Mouse (Mus musculus): ENCODE measurements around the gene Nudcd2. TPM values are rescaled to one million over a fixed set of nuclear protein-coding genes. Genes with fewer than 3 reads are reported as not detected.

The Nudcd2 gene
- total and polyA plus RNA-seq, 2 experiments = 17.7 to 34.9 TPM

DNA sequence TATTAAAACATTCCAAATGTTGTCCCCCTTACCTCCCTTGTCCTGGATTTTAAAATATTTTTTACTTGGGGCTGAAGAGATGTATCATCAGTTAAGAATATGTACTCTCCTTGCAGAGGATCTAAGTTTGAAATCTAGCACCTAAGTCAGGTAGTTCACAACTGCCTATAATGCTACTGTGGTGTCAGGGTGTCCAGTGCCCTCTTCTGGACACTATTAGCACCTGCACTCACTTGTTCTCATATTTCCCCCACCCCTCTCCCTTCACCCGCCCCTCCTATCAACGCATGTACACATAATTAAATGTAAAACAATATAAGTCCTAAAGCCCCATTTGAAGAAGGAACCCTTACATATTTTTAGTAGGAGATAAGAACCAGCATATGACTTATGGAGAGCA is 29.9 kb downstream of the Nudcd2 start:
- H3K27ac ChIP-seq (replicated peaks; ENCODE audit: insufficient read depth, low read depth, low read length) = no peak overlapping the region
- H3K4me3 ChIP-seq (ENCODE audit: insufficient read depth, low read depth, low read length) = no peak overlapping the region
- WGBS = 17% methylated on average over 2 of the region's 2 CpGs
- no peak overlapping the region for H3K9ac ChIP-seq (ENCODE audit: low read depth, low read length)
- H3K27me3 ChIP-seq (ENCODE audit: control insufficient read depth, insufficient read depth, low read length) = no peaks in the 10 kb centered on the region
- H3K36me3 ChIP-seq (ENCODE audit: control insufficient read depth, insufficient read depth, low read length) = no peaks in the 10 kb centered on the region
- peak; percentile 39 for DNase-seq (ENCODE audit: extremely low read depth, low read depth, low spot score)
- H3K79me2 ChIP-seq (ENCODE audit: control insufficient read depth, insufficient read depth, low read length) = no peaks in the 10 kb centered on the region
- no peak; the same call in 1 of the 2 replicates for TF ChIP-seq CTCF (IDR thresholded peaks at IDR 0.05; ENCODE audit: low read depth, low read length)
- no peak for TF ChIP-seq POLR2A (IDR thresholded peaks at IDR 0.05; ENCODE audit: extremely low read depth, insufficient read depth, low read length)
- no peaks in the 10 kb centered on the region for H3K4me1 ChIP-seq (ENCODE audit: control insufficient read depth, insufficient read depth, low read length)

GRCm38 (mm10) chr11:40764690-40765089 is 31.2 kb downstream of the Nudcd2 start:
- DNase-seq (ENCODE audit: extremely low read depth, low read depth, low spot score) = no peak
- Histone ChIP-seq H3K27me3 (ENCODE audit: control insufficient read depth, insufficient read depth, low read length) (no peaks in the 10 kb centered on the region), H3K79me2 (ENCODE audit: control insufficient read depth, insufficient read depth, low read length) (no peaks in the 10 kb centered on the region), H3K36me3 (ENCODE audit: control insufficient read depth, insufficient read depth, low read length) (no peaks in the 10 kb centered on the region), H3K4me1 (ENCODE audit: control insufficient read depth, insufficient read depth, low read length) (no peaks in the 10 kb centered on the region), H3K27ac (replicated peaks; ENCODE audit: insufficient read depth, low read depth, low read length) (no peak overlapping the region), H3K9ac (ENCODE audit: low read depth, low read length) (no peak overlapping the region), H3K4me3 (ENCODE audit: insufficient read depth, low read depth, low read length) (no peak overlapping the region)
- 70% methylated on average over 4 of the region's 4 CpGs for WGBS
- TF ChIP-seq CTCF (IDR thresholded peaks at IDR 0.05; ENCODE audit: low read depth, low read length) = no peak
- TF ChIP-seq POLR2A (IDR thresholded peaks at IDR 0.05; ENCODE audit: extremely low read depth, insufficient read depth, low read length) = no peak

- peak; percentile 47 for DNase-seq (ENCODE audit: extremely low read depth, low read depth, low spot score)
- Histone ChIP-seq H3K4me3 (ENCODE audit: insufficient read depth, low read depth, low read length) (no peak overlapping the region), H3K27ac (replicated peaks; ENCODE audit: insufficient read depth, low read depth, low read length) (no peak overlapping the region), H3K27me3 (ENCODE audit: control insufficient read depth, insufficient read depth, low read length) (no peaks in the 10 kb centered on the region), H3K79me2 (ENCODE audit: control insufficient read depth, insufficient read depth, low read length) (no peaks in the 10 kb centered on the region), H3K9ac (ENCODE audit: low read depth, low read length) (no peak overlapping the region), H3K36me3 (ENCODE audit: control insufficient read depth, insufficient read depth, low read length) (no peaks in the 10 kb centered on the region), H3K4me1 (ENCODE audit: control insufficient read depth, insufficient read depth, low read length) (peaks cover 2% of the 10 kb centered on the region)
- TF ChIP-seq CTCF (IDR thresholded peaks at IDR 0.05; ENCODE audit: low read depth, low read length) = no peak
- no peak for TF ChIP-seq POLR2A (IDR thresholded peaks at IDR 0.05; ENCODE audit: extremely low read depth, insufficient read depth, low read length)
- 45% methylated on average over 12 of the region's 12 CpGs for WGBS
Measured at GRCm38 (mm10) chr11:40775315-40776269, 42.1 kb downstream of the Nudcd2 start.

- no peak for TF ChIP-seq CTCF (IDR thresholded peaks at IDR 0.05; ENCODE audit: low read depth, low read length)
- no peak for TF ChIP-seq POLR2A (IDR thresholded peaks at IDR 0.05; ENCODE audit: extremely low read depth, insufficient read depth, low read length)
- no peak for DNase-seq (ENCODE audit: extremely low read depth, low read depth, low spot score)
- no peaks in the 10 kb centered on the region for H3K36me3 ChIP-seq (ENCODE audit: control insufficient read depth, insufficient read depth, low read length)
- no peak overlapping the region for H3K4me3 ChIP-seq (ENCODE audit: insufficient read depth, low read depth, low read length)
- no peak overlapping the region for H3K27ac ChIP-seq (replicated peaks; ENCODE audit: insufficient read depth, low read depth, low read length)
- 60% methylated on average over 2 of the region's 2 CpGs for WGBS
- no peaks in the 10 kb centered on the region for H3K79me2 ChIP-seq (ENCODE audit: control insufficient read depth, insufficient read depth, low read length)
- H3K4me1 ChIP-seq (ENCODE audit: control insufficient read depth, insufficient read depth, low read length) = no peaks in the 10 kb centered on the region
- H3K9ac ChIP-seq (ENCODE audit: low read depth, low read length) = no peak overlapping the region
- H3K27me3 ChIP-seq (ENCODE audit: control insufficient read depth, insufficient read depth, low read length) = no peaks in the 10 kb centered on the region
Measured at GRCm38 (mm10) chr11:40781857-40782256, 48.4 kb downstream of the Nudcd2 start.

GRCm38 (mm10) chr11:40783346-40783745 is 49.9 kb downstream of the Nudcd2 start:
- Histone ChIP-seq H3K27ac (replicated peaks; ENCODE audit: insufficient read depth, low read depth, low read length) (no peak overlapping the region), H3K36me3 (ENCODE audit: control insufficient read depth, insufficient read depth, low read length) (no peaks in the 10 kb centered on the region), H3K9ac (ENCODE audit: low read depth, low read length) (no peak overlapping the region), H3K79me2 (ENCODE audit: control insufficient read depth, insufficient read depth, low read length) (no peaks in the 10 kb centered on the region), H3K27me3 (ENCODE audit: control insufficient read depth, insufficient read depth, low read length) (no peaks in the 10 kb centered on the region), H3K4me3 (ENCODE audit: insufficient read depth, low read depth, low read length) (no peak overlapping the region), H3K4me1 (ENCODE audit: control insufficient read depth, insufficient read depth, low read length) (no peaks in the 10 kb centered on the region)
- DNase-seq (ENCODE audit: extremely low read depth, low read depth, low spot score) = no peak
- WGBS = 68% methylated on average over 1 of the region's 1 CpGs
- TF ChIP-seq POLR2A (IDR thresholded peaks at IDR 0.05; ENCODE audit: extremely low read depth, insufficient read depth, low read length) = no peak
- no peak for TF ChIP-seq CTCF (IDR thresholded peaks at IDR 0.05; ENCODE audit: low read depth, low read length)

GRCm38 (mm10) chr11:40784326-40784725 is 50.9 kb downstream of the Nudcd2 start:
- Histone ChIP-seq H3K79me2 (ENCODE audit: control insufficient read depth, insufficient read depth, low read length) (no peaks in the 10 kb centered on the region), H3K36me3 (ENCODE audit: control insufficient read depth, insufficient read depth, low read length) (no peaks in the 10 kb centered on the region), H3K4me1 (ENCODE audit: control insufficient read depth, insufficient read depth, low read length) (no peaks in the 10 kb centered on the region), H3K9ac (ENCODE audit: low read depth, low read length) (no peak overlapping the region), H3K27me3 (ENCODE audit: control insufficient read depth, insufficient read depth, low read length) (no peaks in the 10 kb centered on the region), H3K4me3 (ENCODE audit: insufficient read depth, low read depth, low read length) (no peak overlapping the region), H3K27ac (replicated peaks; ENCODE audit: insufficient read depth, low read depth, low read length) (no peak overlapping the region)
- 76% methylated on average over 8 of the region's 8 CpGs for WGBS
- no peak for DNase-seq (ENCODE audit: extremely low read depth, low read depth, low spot score)
- TF ChIP-seq CTCF (IDR thresholded peaks at IDR 0.05; ENCODE audit: low read depth, low read length) = no peak
- TF ChIP-seq POLR2A (IDR thresholded peaks at IDR 0.05; ENCODE audit: extremely low read depth, insufficient read depth, low read length) = no peak
